Mouse (Mus musculus) liver, postnatal 0 days (tissue): Measurements from ENCODE around the gene Homer1.

Experiments used
- CTCF ChIP-seq: sonication (generic); IDR thresholded peaks from 2 replicates; pipeline ENCODE4 v1.5.1; 2016; ENCODE audit warnings: antibody characterized with exemption, low read depth
- EP300 ChIP-seq: IDR thresholded peaks from 2 replicates; pipeline ENCODE4 v1.6.1; 2016; ENCODE audit warnings: antibody characterized with exemption, low read depth, mild to moderate bottlenecking

GRCm38 (mm10) chr13:93338394-93338793 is 39.0 kb downstream of the Homer1 start:
- TF ChIP-seq EP300 = no peak
- no peak for TF ChIP-seq CTCF
